Mouse (Mus musculus) layer of hippocampus, adult 11-12 months (tissue): ENCODE measurements at regions not wholly inside any gene's neighbourhood (a gene's known extent, or its start where the extent isn't known, plus 50 kb on each side); places are given as distances from the start of the nearest gene placed in this dataset.
"Not testable (repeated sequence)": the region's sequence is repeated elsewhere in the genome, so short reads cannot be mapped to it uniquely, and the experiment has no call there.

Source experiments
- DNase-seq: peaks from one replicate; pipeline ENCODE4 v3.0.0; 2022; ENCODE audit warnings: low spot score

GRCm38 (mm10) chr4:131427871-131428270 lies 410.2 kb downstream of the Ptpru start:
- DNase-seq: no peak

GRCm38 (mm10) chr4:131429356-131429755 lies 408.7 kb downstream of the Ptpru start:
- peak; percentile 57 for DNase-seq

GRCm38 (mm10) chr4:131430420-131430819 lies 407.7 kb downstream of the Ptpru start:
- no peak for DNase-seq

GRCm38 (mm10) chr4:131431188-131431587 lies 406.9 kb downstream of the Ptpru start:
- DNase-seq: peak; percentile 71

- no peak for DNase-seq
Observed at GRCm38 (mm10) chr4:131432591-131433177, 405.4 kb downstream of the Ptpru start.

- DNase-seq: no peak
Observed at GRCm38 (mm10) chr4:131435222-131435621, 402.9 kb downstream of the Ptpru start.

- no peak for DNase-seq
Observed at GRCm38 (mm10) chr4:131438403-131438802, 399.7 kb downstream of the Ptpru start.

- no peak for DNase-seq
Observed at GRCm38 (mm10) chr4:131438883-131439282, 399.2 kb downstream of the Ptpru start.

- DNase-seq: no peak
Observed at GRCm38 (mm10) chr4:131440845-131441244, 397.2 kb downstream of the Ptpru start.

GRCm38 (mm10) chr4:131443518-131443917 lies 394.6 kb downstream of the Ptpru start:
- DNase-seq: no peak

- not testable (repeated sequence) for DNase-seq
Observed at GRCm38 (mm10) chr4:131450296-131450695, 387.8 kb downstream of the Ptpru start.

- DNase-seq: no peak
Observed at GRCm38 (mm10) chr4:131457551-131457950, 380.5 kb downstream of the Ptpru start.

GRCm38 (mm10) chr4:131459746-131460145 lies 378.3 kb downstream of the Ptpru start:
- DNase-seq: no peak

- no peak for DNase-seq
Observed at GRCm38 (mm10) chr4:131461312-131461711, 376.8 kb downstream of the Ptpru start.

GRCm38 (mm10) chr4:131461728-131462127 lies 376.4 kb downstream of the Ptpru start:
- no peak for DNase-seq

GRCm38 (mm10) chr4:131475023-131475422 lies 363.1 kb downstream of the Ptpru start:
- no peak for DNase-seq

- no peak for DNase-seq
Observed at GRCm38 (mm10) chr4:131478923-131479322, 359.2 kb downstream of the Ptpru start.

GRCm38 (mm10) chr4:131483958-131484605 lies 354.0 kb downstream of the Ptpru start:
- no peak for DNase-seq

- no peak for DNase-seq
Observed at GRCm38 (mm10) chr4:131484607-131485111, 353.4 kb downstream of the Ptpru start.

- DNase-seq: no peak
Observed at GRCm38 (mm10) chr4:131485126-131485825, 352.8 kb downstream of the Ptpru start.

- peak; percentile 90 for DNase-seq
Observed at GRCm38 (mm10) chr4:131486821-131487220, 351.3 kb downstream of the Ptpru start.

- DNase-seq: no peak
Observed at GRCm38 (mm10) chr4:131488246-131488645, 349.8 kb downstream of the Ptpru start.

GRCm38 (mm10) chr4:131489056-131489455 lies 349.0 kb downstream of the Ptpru start:
- no peak for DNase-seq
